Mouse (Mus musculus) mesoderm, embryonic 11.5 days (tissue): ENCODE results near the gene Tifa.

ENCODE experiments used
- DNase-seq: peaks from one replicate; pipeline ENCODE4 v3.0.0-alpha.2; 2012; ENCODE audit warnings: low read depth, low spot score

Gene Tifa

GRCm38 (mm10) chr3:127868046-127868758 is 78.6 kb downstream of the Tifa start:
- no peak for DNase-seq

GRCm38 (mm10) chr3:127868880-127869279 is 79.3 kb downstream of the Tifa start:
- DNase-seq: no peak

- DNase-seq: no peak
Observed at GRCm38 (mm10) chr3:127871575-127871974, 82.0 kb downstream of the Tifa start.

GRCm38 (mm10) chr3:127874254-127874883 is 84.8 kb downstream of the Tifa start:
- peak; percentile 88 for DNase-seq

GRCm38 (mm10) chr3:127875059-127875458 is 85.5 kb downstream of the Tifa start:
- DNase-seq: no peak

- no peak for DNase-seq
Observed at GRCm38 (mm10) chr3:127875509-127875908, 85.9 kb downstream of the Tifa start.

- no peak for DNase-seq
Observed at GRCm38 (mm10) chr3:127879968-127880367, 90.4 kb downstream of the Tifa start.

GRCm38 (mm10) chr3:127881684-127882083 is 92.1 kb downstream of the Tifa start:
- no peak for DNase-seq
